8 mouse cellular contexts compared by ENCODE assay signal in the genomic region with DNA sequence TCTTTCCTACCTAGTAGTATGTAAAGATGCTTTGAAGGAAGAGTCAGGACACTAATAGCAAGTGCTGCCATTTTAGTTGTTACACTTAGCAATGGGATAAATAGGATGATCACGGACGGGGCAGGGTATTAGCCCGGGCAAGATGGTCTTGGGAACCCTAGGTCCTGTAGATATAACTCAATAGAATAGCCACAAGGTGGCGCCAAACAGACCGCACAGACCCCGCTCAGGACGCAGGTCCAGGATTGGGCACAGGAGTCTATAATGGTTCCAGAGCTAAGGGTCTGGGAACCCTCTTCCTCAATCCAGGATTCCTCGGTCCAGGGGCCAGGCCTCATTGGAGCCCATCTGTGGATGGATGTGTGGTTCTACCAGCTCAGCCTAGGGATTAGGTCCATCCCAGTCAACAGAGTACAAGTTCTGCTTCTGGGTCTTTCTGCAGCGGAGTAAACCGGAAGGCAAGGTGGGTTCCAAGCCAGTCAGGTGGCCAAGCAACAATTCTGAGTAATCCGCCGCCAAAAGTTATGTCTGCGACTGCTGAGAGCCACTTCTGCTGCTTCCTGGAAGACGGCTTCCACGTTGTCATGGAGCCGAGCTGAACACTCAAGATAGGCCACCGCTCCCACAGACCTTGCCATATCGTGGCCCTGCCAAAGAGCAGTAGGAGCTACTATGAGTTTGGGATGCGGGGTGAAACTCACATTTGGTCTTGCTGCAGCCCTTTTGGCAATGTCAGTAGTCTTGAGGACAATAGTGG. TPM values are rescaled to one million over a fixed set of nuclear protein-coding genes. Genes with fewer than 3 reads are reported as not detected.
DNase-seq lines count a peak whose midpoint lies in the region; ATAC-seq and TF ChIP-seq lines count a peak whose summit lies in the region.

No protein-coding gene starts in this region.

- peaks cover 18% of the 10 kb centered on the region for H3K36me3 ChIP-seq in kidney, postnatal 0 days (ENCODE audit: insufficient read depth, low read length)
- H3K36me3 ChIP-seq in kidney, embryonic 15.5 days = peaks cover 74% of the 10 kb centered on the region
- peaks cover 10% of the 10 kb centered on the region for H3K36me3 ChIP-seq in intestine, postnatal 0 days (ENCODE audit: control insufficient read depth, insufficient read depth)

- H3K4me3 ChIP-seq in kidney, postnatal 0 days (replicated peaks; ENCODE audit: low read depth, low read length) = no peak overlapping the region
- no peak overlapping the region for H3K4me3 ChIP-seq in kidney, embryonic 15.5 days (replicated peaks)
- H3K4me3 ChIP-seq in intestine, postnatal 0 days (ENCODE audit: low read depth, low read length) = no peak overlapping the region

- H3K4me2 ChIP-seq in kidney, postnatal 0 days (ENCODE audit: low read length) = no peak overlapping the region
- H3K4me2 ChIP-seq in kidney, embryonic 15.5 days = no peak overlapping the region
- no peak overlapping the region for H3K4me2 ChIP-seq in intestine, postnatal 0 days (replicated peaks; ENCODE audit: low read depth)

- ATAC-seq in kidney, postnatal 0 days (replicated peaks; ENCODE audit: low FRiP score, low read depth) = 0 out of 2 replicates have a peak, but pooled peaks have one; percentile 52
- ATAC-seq in kidney, embryonic 15.5 days (replicated peaks; ENCODE audit: low FRiP score) = no peak
- ATAC-seq in intestine, postnatal 0 days = no peak

- 76% methylated on average over 19 of the region's 19 CpGs for WGBS in kidney, postnatal 0 days
- WGBS in kidney, embryonic 15.5 days = 78% methylated on average over 19 of the region's 19 CpGs
- 75% methylated on average over 19 of the region's 19 CpGs for WGBS in intestine, postnatal 0 days

- no peak overlapping the region for H3K27ac ChIP-seq in kidney, postnatal 0 days
- no peak overlapping the region for H3K27ac ChIP-seq in kidney, embryonic 15.5 days
- no peak overlapping the region for H3K27ac ChIP-seq in intestine, postnatal 0 days (ENCODE audit: low read depth, low read length)

- no peaks in the 10 kb centered on the region for H3K9me3 ChIP-seq in kidney, postnatal 0 days (replicated peaks; ENCODE audit: low read length)
- H3K9me3 ChIP-seq in kidney, embryonic 15.5 days (replicated peaks) = no peaks in the 10 kb centered on the region
- no peaks in the 10 kb centered on the region for H3K9me3 ChIP-seq in intestine, postnatal 0 days (ENCODE audit: control insufficient read depth)

- TF ChIP-seq CTCF in kidney, postnatal 0 days (IDR thresholded peaks at IDR 0.05; ENCODE audit: low read depth) = peak; percentile 78
- TF ChIP-seq CTCF in intestine, postnatal 0 days (IDR thresholded peaks at IDR 0.05; ENCODE audit: low read depth) = peak; percentile 77

- no peaks in the 10 kb centered on the region for H3K27me3 ChIP-seq in kidney, postnatal 0 days (ENCODE audit: insufficient read depth, low read length)
- H3K27me3 ChIP-seq in kidney, embryonic 15.5 days = no peaks in the 10 kb centered on the region
- H3K27me3 ChIP-seq in intestine, postnatal 0 days (replicated peaks; ENCODE audit: control insufficient read depth, insufficient read depth, low read length) = no peaks in the 10 kb centered on the region

- no peak overlapping the region for H3K9ac ChIP-seq in kidney, postnatal 0 days (ENCODE audit: low read depth, low read length)
- no peak overlapping the region for H3K9ac ChIP-seq in kidney, embryonic 15.5 days
- H3K9ac ChIP-seq in intestine, postnatal 0 days (ENCODE audit: low read depth, low read length) = no peak overlapping the region

- no peaks in the 10 kb centered on the region for H3K4me1 ChIP-seq in kidney, postnatal 0 days (replicated peaks; ENCODE audit: insufficient read depth, low read length)
- H3K4me1 ChIP-seq in kidney, embryonic 15.5 days = no peaks in the 10 kb centered on the region
- H3K4me1 ChIP-seq in intestine, postnatal 0 days (replicated peaks; ENCODE audit: control insufficient read depth, insufficient read depth, low read length) = no peaks in the 10 kb centered on the region

- DNase-seq in adrenal gland, adult 2 months = peak; percentile 41
- DNase-seq in adrenal gland, adult 18-20 months (ENCODE audit: low spot score in 2 of 2) = no peak
- DNase-seq in kidney, postnatal 0 days (ENCODE audit: low spot score) = peak; percentile 73
- peak; percentile 35 to 62 for DNase-seq in adrenal gland, postnatal 36 days
- peak; percentile 70 for DNase-seq in retina, postnatal 1 day
- DNase-seq in right cerebral cortex, postnatal 14 days = no peak

RNA-seq across cellular contexts. Expression of gene Rhod, which starts 13.4 kb away (rescaled TPM):
- 10 to 100 TPM; 25.7 to 36.4 TPM for total RNA-seq in adrenal gland, adult 2 months (2021)
- polyA plus RNA-seq in adrenal gland, adult 2 months (2012; rRNA removed) = 35.2 and 39.5 TPM in 2 replicates
- 10 to 100 TPM; 19.1 to 25.8 TPM for total RNA-seq in adrenal gland, adult 18-20 months (2021)
- 49.3 and 49.7 TPM in 2 replicates for polyA plus RNA-seq in kidney, postnatal 0 days (2015; fragmentation: Nextera tagmentation; extraction: Ambion mirVana)
- polyA plus RNA-seq in kidney, embryonic 15.5 days (2015; fragmentation: Nextera tagmentation; extraction: Ambion mirVana) = 41.1 and 43.0 TPM in 2 replicates
- total RNA-seq in adrenal gland, postnatal 36 days (2021) = 10 to 100 TPM; 25.8 to 26.8 TPM
- 54.8 and 60.3 TPM in 2 replicates for polyA plus RNA-seq in intestine, postnatal 0 days (2015; fragmentation: Nextera tagmentation; extraction: Ambion mirVana)

RNA-seq across cellular contexts. Expression of gene Kdm2a, which starts 27.7 kb away (rescaled TPM):
- total RNA-seq in adrenal gland, adult 2 months (2021) = 100 to 1,000 TPM in 1 of 2 experiments, 10 to 100 TPM in 1; 81.7 to 155 TPM
- polyA plus RNA-seq in adrenal gland, adult 2 months (2012; rRNA removed) = 66.3 and 78.0 TPM in 2 replicates
- 100 to 1,000 TPM; 108 to 132 TPM for total RNA-seq in adrenal gland, adult 18-20 months (2021)
- polyA plus RNA-seq in kidney, postnatal 0 days (2015; fragmentation: Nextera tagmentation; extraction: Ambion mirVana) = 30.0 and 32.8 TPM in 2 replicates
- 50.2 and 57.4 TPM in 2 replicates for polyA plus RNA-seq in kidney, embryonic 15.5 days (2015; fragmentation: Nextera tagmentation; extraction: Ambion mirVana)
- 100 to 1,000 TPM in 1 of 2 experiments, 10 to 100 TPM in 1; 86.7 to 107 TPM for total RNA-seq in adrenal gland, postnatal 36 days (2021)
- 21.0 and 21.2 TPM in 2 replicates for polyA plus RNA-seq in intestine, postnatal 0 days (2015; fragmentation: Nextera tagmentation; extraction: Ambion mirVana)

RNA-seq across cellular contexts. Expression of gene Syt12, which starts 51.5 kb away (rescaled TPM):
- 10 to 100 TPM; 58.0 to 74.0 TPM for total RNA-seq in adrenal gland, adult 2 months (2021)
- polyA plus RNA-seq in adrenal gland, adult 2 months (2012; rRNA removed) = 124 and 143 TPM in 2 replicates
- total RNA-seq in adrenal gland, adult 18-20 months (2021) = 10 to 100 TPM; 64.3 to 94.0 TPM
- polyA plus RNA-seq in kidney, postnatal 0 days (2015; fragmentation: Nextera tagmentation; extraction: Ambion mirVana) = 1.5 and 1.8 TPM in 2 replicates
- 2.7 and 2.9 TPM in 2 replicates for polyA plus RNA-seq in kidney, embryonic 15.5 days (2015; fragmentation: Nextera tagmentation; extraction: Ambion mirVana)
- 10 to 100 TPM; 66.1 to 69.9 TPM for total RNA-seq in adrenal gland, postnatal 36 days (2021)
- polyA plus RNA-seq in intestine, postnatal 0 days (2015; fragmentation: Nextera tagmentation; extraction: Ambion mirVana) = 0.23 and 0.26 TPM in 2 replicates

Comparison
In these comparisons a context has a peak if more than half of its experiments do, and no peak if none do; other contexts are left out.
1. DNase-seq: peak in adrenal gland, adult 2 months (single experiment), kidney, postnatal 0 days (single experiment), adrenal gland, postnatal 36 days (2 of 2) and retina, postnatal 1 day (single experiment); none in adrenal gland, adult 18-20 months (0 of 2) and right cerebral cortex, postnatal 14 days (single experiment).
2. RNA of gene Syt12, which starts 51.5 kb away (polyA plus RNA-seq): 124 to 143 TPM in adrenal gland, adult 2 months; 2.7 to 2.9 TPM in kidney, embryonic 15.5 days, 1.5 to 1.8 TPM in kidney, postnatal 0 days and 0.23 to 0.26 TPM in intestine, postnatal 0 days; every median in the first group is over 10 times any median in the second.